Mouse (Mus musculus) kidney, postnatal 25 days (tissue): ENCODE data around the gene Mast1.

ENCODE experiments used
- DNase-seq, 2 experiments: peaks; one replicate each; pipeline ENCODE4 v3.0.0; 2021; ENCODE audit warnings: mixed read lengths in 2 of 2

Gene Mast1

DNA sequence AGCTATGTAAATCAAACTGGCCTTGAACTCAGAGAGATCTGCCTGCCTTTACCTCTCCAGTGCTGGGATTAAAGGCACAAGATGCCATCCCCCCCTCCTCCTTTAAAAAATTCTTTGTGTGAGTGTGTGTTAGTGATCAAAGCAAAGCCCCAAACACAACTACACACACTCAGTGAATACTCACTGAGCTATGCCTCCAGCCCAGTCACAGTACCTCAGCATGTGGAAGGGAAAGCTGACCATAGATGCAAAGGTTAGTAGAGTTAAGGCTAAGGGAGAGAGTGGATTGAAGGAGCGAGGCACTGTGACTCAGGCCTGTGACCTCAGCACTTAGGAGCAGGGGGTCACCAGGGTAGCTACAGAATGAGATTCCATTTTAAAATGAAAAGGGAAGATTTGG is 35.9 kb upstream of the Mast1 start:
- no peak for DNase-seq

DNA sequence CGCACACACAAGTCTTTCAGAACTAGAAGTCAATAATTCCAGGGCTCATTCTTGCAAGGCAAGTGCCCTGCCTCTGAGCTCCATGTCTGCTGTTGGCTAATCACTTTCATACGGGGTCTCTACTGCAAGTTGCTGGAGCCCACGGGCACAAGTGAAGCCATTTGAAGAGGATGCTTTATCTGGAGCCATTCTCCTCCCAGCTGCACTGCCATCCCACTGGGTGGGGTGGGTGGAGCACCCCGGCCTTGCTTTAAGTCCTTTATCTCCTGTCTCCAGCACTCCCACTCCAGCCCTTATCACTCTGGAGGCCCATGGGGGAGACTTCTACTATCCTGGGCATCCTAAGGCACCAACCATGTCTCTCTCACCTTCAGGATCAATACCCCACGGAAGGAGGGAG is 33.8 kb upstream of the Mast1 start:
- DNase-seq: no peak

DNA sequence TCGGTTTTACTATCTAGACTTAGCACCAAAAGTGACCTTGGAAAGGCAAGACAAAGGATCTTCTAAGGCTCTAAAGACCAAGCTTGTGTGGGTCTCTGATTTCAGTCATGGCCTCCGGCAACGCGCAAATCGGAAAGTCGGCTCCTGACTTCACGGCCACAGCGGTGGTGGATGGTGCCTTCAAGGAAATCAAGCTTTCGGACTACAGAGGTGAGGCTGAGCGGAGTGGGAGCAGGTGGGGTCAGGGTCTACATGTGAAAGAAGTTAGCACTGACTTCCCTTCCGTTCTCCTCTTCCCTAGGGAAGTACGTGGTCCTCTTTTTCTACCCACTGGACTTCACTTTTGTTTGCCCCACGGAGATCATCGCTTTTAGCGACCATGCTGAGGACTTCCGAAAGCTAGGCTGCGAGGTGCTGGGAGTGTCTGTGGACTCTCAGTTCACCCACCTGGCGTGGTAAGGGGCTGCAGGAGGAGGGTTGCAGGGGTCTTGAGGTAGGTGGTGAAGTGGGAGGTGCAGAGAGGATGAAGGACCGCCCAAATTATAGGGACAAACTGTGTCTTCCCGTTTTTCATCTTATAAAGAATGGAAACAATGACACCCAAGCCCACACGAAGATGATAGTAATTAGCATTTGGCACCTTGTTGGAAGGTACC is 33.1 kb upstream of the Mast1 start:
- DNase-seq: peak in 1 of 2 experiments; percentile 18

DNA sequence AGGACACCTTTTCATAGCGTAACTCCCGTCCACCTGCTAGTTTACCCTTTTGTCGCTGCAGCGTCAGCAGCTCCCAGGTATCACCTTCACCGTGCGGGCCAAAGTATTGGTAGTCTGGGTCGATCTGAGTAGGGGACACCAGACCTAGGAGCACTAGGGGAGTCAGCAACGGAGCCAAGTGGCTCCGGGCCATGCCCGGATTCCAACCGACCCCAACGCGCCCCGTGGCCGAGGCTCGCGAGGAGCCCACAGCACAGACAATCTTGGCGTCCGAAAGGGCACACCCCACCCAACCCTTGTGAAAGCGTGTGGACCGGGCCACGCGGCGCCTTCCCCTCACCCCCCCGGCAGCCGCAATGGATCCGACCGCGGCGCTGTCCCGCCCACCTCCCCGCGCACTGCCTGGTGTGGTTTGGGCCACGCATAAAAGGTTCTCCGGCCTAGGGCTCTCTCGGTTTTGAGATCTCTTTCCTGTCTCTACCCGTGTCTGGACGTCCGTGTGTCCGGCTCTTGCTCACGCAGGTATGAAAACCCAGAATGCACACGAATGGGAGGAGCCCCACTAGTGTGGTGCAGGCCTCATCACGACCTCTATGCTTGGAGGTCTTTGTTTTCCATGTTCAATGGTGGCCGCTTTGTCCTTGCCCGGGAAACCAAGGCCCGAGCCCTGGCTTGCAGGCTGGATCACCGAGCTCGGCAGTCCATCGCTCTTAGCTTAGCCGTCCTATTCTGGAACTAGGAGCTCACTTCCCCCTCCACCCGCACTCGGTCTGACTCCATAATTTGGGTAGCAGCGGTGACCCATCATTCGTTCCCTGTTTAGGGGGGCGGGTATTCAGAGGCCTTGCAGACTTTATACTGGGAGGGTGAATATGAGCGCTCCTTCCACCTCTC is 32.3 kb upstream of the Mast1 start, which contains the start of the genes Gm49661, Prdx2 and Rnaseh2a:
Gm49661 (minus strand) TSS at position 193 of the 894 bp plus-strand sequence.
Prdx2 (plus strand) TSS at position 347 of the 894 bp plus-strand sequence.
Rnaseh2a (minus strand) TSS at position 527 of the 894 bp plus-strand sequence.
- DNase-seq: peak; percentile 84 to 89

DNA sequence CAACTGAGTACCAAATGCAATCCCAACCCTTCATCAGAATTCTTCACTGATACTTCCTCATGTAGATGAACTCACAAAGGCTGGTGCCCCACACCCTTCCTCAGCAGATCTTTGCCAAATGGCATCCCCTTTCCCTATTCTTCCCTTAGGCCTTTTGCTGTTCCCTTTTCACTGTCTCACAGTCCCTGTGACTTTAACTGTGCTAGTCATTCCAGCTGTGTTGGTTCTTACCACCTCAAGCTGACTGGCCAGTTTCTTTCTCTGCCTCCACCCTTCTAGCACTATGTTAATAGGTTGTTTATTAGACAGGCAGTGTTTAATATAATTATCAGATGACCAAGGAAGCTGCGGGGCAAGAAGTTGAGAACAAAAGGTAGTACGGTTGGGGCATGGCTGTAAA is 31.5 kb upstream of the Mast1 start:
- peak in 1 of 2 experiments; percentile 28 for DNase-seq

DNA sequence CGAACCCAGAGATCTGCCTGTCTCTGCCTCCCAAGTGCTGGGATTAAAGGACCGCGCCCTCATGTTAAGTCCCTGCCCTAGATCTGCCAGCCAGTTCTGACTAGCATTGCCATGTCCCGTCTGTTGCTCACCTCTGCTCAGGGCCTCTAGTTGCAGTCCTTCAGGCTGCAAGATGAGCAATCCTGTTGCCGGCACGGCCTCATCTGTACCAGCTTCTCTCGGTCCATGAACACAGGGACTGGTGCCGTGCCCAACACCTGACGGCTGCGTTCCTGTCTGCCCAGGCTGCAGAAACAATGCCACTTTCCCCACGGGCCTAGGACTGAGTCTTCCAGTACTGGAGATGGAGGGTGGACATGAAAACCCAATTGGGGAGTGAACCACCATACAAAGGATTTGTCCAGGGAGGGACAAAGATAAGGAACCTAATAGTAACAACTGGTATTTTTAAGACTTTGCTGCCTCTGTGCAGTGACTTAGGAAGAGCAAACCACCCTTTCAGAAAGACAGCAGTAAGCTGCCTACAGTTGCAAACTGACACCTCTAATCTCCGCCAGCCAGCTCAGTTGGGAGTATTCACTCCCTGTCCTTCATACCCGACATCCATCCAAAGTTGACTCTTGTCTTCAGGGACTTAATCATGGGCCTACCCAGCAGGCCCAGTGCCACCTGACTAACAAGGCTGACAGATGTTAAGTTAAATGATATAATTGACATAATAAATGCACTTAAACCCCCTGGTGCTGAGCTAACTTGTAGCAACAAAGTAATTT is 30.6 kb upstream of the Mast1 start:
- DNase-seq: no peak

DNA sequence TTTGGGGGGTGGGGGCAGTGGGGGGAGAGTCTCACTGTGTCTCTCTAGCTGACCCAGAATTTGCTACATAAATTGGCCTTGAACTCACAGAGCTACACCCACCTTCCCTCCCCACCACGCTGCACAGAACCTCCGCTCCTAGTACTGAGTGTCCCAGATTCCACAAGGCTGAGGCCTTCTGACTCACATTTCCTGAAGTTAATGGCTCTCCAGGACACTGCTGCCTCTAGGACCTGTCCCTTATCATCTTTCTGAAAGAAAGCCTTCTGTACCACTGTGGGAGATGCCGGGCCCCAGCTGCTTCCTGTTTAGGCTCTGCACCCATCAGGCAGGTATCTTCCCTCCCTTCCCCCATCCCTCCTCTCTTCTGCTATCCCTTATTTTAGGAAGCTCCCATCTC is 29.4 kb upstream of the Mast1 start:
- DNase-seq: no peak

DNA sequence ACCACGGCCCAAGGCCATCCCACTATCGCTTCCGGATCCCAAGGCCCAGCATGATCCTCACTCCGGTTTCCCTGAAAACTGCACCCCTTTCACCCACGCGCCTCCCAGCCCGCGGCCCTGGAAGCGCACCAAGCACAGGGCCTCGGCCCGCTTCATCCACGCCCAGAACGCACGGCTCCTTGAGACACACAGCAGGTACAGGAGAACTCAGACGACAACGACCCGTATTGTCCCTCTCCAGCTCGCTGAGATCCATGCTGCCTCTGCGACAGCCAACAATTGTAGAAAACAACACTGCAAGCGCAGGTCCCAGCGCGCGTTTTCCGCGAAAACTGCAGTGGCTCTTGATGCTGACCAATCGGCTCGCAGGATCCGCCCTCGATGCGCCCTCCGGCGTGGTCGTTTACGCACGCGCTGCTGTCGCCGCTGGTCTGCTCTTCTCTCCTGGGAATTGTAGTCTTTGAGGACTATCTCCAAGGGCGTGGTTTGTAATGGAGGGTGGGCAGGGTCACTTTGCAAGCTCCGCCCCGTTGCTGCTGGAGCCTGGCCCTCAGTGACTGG is 28.7 kb upstream of the Mast1 start:
- DNase-seq: peak; percentile 97 to 98

DNA sequence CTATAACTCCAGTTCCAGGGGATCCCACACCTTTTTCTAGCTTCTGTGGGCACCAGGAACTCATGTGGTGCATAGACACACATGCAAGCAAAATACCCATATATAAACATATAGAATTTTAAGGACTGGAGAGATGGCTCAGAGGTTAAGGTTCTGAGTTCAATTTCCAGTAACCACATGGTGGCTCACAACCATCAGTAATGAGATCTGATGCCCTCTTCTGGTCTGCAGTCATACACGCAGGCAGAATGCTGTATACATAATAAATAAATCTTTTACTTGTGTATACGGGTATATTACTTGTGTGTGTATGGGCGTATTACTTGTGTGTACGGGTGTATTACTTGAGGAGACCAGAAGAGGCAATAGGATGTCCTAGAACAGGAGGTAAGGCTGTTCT is 26.8 kb upstream of the Mast1 start:
- DNase-seq: no peak

DNA sequence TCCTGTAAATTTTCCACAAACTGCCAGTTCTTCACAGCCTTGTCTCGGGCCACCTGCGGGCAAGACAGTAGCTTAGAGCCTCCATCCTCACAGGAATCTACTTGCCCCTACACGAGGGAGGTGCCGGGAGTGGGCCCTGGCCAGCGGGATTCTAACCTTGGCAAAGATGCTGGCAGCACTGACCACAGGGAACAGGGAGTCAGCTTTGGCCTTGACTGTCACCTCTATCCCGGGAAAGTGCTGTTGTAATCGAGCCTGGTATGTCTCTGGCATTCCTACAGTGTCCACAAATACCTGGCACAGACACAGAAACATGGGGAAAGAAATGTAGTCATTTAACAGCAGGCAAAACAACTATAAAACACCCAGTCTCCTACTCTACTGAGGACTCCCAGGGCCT is 22.7 kb upstream of the Mast1 start:
- DNase-seq: no peak

DNA sequence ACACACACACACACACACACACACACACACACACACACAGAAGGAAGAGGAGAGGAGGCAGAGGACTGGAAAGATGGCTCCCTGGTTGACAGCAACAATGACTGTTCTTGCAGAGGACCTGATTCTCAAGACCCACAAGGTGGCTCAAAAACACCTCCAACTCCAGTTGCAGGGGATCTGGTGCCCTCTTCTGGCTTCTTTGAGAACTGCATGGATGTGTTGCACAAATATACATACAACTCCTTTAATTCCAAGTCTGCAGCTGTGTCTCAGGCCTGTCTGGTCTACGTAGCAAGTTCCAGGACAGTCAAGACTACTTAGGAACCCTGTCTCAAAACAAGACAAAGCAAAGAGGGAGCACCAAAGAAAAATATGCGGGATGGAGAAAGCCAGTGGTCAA is 19.6 kb upstream of the Mast1 start:
- DNase-seq: peak; percentile 63 to 81

DNA sequence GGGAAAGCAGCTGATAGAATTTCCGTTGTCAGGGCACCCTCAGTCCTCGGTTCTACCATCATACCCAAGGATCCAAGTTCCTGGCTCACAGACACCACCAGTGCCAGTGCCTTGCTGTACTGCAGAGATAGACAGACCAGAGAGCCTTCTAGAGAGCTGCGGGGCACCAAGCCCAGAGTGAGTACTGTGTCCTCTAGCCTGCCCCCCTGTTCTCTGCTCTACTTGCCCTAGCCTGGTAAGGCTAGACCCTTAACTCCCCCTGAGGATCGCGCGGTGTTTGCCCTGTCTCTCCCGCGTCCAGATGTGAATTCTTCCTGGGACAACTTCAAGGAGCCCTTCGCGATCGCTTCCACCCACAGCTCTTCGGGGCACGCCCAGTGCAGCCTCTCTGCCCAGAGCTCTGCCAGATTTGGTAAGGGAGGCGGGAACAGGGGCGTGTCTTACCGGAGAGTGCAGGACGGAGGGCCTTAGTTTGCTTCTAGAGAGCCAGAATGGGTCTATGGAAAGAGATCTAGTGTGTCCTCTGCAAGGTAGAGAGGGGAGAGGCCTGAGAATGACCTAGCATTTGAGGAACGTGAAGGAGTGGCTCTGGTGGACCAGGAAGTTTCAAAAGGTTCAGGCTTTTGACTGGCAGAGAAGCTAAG is 15.6 kb upstream of the Mast1 start:
- peak; percentile 58 to 66 for DNase-seq

DNA sequence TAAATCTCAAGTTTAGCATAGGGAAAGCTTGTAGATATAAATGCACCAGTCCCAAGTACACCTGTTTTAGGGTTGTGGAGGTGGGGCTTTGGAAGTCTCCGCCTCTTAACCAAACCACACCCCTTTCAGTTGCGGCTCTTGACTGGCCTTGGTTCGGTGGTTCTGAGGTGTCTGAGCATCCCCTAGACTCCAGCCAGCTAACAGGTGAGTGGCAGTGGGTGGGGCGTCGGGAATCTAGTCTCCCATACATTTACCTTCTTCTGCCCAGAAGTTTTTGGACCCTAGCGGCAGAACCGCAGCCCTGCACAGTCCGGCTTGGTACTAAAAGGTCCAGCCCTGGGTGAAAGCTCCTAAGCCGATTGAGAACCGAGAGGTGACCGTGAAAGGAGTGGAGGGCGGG is 12.6 kb upstream of the Mast1 start:
- no peak for DNase-seq

DNA sequence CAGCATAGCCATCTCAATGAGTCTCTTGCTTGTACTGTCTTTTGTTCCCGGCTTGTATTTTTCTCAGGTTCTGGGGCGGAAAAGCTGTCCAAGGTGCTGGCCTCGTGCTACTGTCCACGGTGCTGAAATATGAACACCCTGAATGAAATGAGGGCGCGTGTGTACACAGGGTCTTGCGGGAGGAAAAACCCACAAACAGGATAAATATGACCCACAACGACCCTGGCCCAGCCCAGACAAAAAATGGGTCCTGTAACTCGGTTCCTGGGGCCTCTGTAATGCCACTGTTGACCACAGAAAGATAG is 10.0 kb upstream of the Mast1 start:
- DNase-seq: peak; percentile 53 to 63

DNA sequence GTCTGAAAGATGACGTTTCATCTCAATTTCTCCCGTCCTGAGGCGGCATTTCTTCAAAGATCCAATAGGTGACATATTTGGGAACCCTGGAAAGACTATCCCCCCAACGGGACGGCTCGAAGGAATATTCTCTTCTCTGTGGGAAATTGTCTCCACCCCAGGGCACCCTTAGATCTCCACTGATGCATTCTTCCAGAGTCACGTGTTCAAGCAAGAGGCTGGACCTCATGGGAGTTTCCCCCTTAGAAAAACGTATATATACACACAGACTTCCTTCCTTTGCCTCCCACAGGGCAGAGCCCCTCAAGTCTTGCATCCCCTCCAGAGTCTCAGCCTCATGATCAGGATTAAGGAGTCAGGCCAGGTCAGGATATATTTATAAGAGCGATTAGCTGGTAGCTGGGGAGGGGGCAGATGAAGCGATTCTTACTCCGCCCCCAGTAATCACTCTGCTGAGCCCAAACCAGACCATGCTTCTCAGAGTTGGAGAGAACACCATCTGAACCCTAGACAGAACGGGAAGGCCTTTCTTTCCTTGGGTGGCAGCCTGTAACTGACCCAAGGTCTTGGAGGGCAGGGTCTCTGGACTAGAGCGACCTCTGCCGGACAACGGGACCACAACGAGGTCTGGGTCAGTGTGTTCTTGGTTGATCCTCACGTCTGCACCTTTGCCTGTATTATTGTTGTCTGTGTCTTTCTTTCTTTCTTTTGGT is 9.5 kb upstream of the Mast1 start, which contains the start of gene Rtbdn:
Rtbdn (plus strand) TSS at position 464 of the 713 bp plus-strand sequence.
- no peak for DNase-seq

DNA sequence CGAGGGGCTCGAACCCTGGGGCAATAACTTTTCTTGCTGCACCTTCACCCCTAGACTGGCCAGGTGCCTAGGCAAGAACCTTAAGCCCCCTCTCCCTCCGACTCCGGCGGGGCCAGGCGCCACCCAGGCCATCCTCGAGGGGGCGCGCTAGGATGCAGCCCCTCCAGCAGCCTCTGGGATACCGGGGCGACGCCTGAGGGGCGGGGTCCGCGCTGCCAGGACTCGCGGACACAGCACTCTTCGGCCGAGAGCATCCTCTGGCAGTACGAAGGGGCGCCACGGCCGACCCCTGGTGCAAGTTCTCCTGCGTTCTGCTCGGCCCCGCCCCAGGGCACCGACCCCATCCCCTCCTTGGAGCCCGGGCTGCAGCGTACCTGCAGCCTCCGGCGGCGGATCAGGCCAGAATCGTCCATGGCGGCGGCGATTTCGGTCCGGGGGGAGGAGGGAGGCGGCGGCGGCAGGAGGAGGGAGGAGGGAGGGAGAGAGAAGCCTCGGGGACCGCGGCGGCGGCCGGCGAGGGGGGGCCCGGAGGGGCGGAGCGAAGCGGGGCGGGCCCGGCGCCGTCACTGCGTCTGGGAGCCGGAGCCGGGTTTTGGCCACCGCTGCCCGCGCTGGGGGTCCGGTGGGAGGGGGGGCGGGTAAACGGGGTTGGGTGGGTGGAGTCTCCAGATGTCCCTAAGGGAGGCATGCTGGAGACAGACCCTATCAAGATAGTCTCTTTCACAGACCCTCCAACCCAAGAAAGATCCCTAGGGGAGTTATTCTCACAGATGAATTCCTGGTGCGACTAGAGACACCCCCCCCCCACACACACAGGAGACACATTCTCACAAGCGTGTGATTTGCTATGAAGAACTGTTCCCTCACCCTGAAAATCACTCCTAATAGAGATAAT is 8.7 kb upstream of the Mast1 start:
- no peak for DNase-seq

DNA sequence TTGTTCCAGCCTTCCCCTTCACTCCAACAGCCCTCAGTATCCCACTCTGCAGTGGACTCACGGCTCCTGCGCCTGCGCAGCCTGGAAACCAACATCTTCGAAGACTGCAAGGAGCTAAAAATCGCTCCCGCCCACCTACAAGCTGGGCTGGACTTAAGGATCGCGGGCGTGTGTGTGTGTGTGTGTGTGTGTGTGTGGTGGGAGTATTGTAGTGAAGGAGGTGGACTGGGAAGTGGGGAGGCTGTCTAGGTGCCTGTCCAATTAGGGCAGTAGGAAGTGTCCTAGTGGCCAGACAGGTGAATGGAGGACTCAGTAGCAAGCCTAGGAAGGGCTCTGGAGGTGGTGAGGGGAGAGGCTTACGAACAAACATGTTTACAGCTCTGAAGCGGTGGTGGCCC is 8.1 kb upstream of the Mast1 start:
- no peak for DNase-seq

DNA sequence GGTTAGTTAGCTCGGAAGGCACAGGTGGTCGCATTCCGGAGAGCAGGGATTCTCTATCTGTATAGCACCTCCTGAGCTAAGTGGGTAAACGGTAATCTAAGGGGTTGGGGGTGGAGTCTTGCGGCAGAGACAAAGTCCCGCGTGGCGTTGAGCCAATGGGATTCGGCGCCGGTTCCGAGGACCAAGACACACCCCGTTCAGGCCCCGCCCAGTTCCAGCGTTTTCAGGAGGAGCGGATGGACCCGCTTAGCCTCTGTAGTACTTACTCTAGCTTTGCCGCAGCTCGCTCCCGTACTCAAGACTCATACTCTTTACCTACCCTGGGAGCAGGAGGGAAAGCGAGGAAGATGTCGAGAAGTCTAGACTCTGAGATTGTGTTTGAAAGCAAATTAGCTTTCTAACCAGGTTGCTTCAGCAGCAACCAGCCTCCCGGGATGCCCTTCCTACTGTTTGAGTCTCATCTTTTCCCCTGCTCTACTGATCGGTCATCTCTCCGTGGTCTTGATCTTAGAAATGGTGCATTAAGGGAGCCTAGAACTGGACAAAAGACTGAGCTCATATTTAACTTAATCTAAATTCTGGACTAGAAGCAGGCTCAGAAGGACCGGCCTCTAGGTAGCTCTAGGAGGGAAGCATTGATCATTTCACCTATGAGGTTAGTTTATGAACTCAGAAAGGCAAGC is 7.5 kb upstream of the Mast1 start:
- peak; percentile 49 to 66 for DNase-seq

DNA sequence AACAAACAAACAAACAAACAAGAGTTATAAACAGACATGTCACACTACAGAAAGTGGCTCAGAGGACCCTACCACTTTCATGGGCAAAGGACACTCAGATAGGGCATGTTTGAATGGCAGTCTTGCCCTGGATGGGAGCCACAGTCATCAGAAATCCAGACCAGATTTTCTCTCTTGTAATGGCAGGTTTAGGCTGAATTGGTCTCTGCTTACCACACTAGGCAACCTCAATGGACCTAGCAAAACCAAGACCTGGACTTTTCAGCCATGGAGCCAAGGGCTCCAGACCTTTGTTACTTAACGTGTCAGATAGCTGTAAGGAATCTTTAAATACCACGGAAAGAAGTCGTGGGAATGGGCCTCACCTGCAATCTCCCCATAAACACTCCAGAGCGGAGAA is 6.5 kb upstream of the Mast1 start:
- no peak for DNase-seq
